Mouse (Mus musculus) limb, embryonic 10.5 days (tissue): ENCODE data around the gene Rap1a. TPM values are rescaled to one million over a fixed set of nuclear protein-coding genes. Genes with fewer than 3 reads are reported as not detected.

Experiments used
- DNase-seq: peaks from one replicate; pipeline ENCODE4 v3.0.0-alpha.2; 2017; ENCODE audit warnings: low spot score
- H3K27ac ChIP-seq: fragments of 300-500 bp; sonication (generic); 2 replicates; pipeline ENCODE4 v1.5.1; 2016; ENCODE audit warnings: mild to moderate bottlenecking
- H3K27me3 ChIP-seq: fragments of 300-500 bp; sonication (generic); 2 replicates; pipeline ENCODE4 v1.6.1; 2016; ENCODE audit warnings: low read depth, mild to moderate bottlenecking; ENCODE audit not compliant: poor library complexity, severe bottlenecking
- H3K36me3 ChIP-seq: fragments of 300-500 bp; sonication (generic); 2 replicates; pipeline ENCODE4 v1.6.1; 2016; ENCODE audit warnings: mild to moderate bottlenecking, moderate library complexity
- H3K4me1 ChIP-seq: fragments of 300-500 bp; sonication (generic); 2 replicates; pipeline ENCODE4 v1.6.1; 2016
- H3K4me3 ChIP-seq: fragments of 300-500 bp; sonication (generic); 2 replicates; pipeline ENCODE4 v1.5.1; 2016; ENCODE audit warnings: mild to moderate bottlenecking, moderate library complexity
- H3K9me3 ChIP-seq: fragments of 300-500 bp; sonication (generic); replicated peaks from 2 replicates; pipeline ENCODE4 v1.6.1; 2016; ENCODE audit warnings: mild to moderate bottlenecking
- WGBS: fragments of 180-500 bp; shearing (Covaris S2); methylation state at CpG from one replicate; pipeline ENCODE4 v1.1.7; 2016; 5-methylcytosine and 5-hydroxymethylcytosine counted together
- polyA plus RNA-seq: library from polyadenylated mRNA; unstranded; fragments of >200 nt; fragmentation: Nextera tagmentation; extraction: Ambion mirVana; gene quantifications from 2 replicates; pipeline ENCODE4 v1.2.1, GENCODE M21; 2016

The Rap1a gene
- polyA plus RNA-seq, 1 experiment from 2014 or later: 71.6 TPM

DNA sequence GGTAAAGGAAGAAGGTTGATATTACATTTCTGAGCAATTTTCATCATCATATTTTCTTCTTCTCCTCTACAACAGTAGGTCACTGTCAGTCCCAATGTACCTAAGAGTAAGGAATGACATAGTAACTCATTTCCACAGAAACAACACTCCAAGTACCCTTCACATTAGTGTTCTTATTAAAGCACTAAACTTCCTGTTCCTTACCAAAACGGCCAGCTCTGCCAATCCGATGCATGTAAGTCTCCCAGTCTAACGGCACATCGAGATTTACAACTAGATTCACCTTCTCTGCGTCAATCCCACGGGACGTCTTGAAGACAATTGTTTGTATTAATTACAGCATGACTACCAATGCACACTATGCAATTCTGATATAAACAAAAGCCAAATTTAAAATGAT, 120.8 kb downstream of the Rap1a start:
- no peak overlapping the region for H3K4me3 ChIP-seq
- H3K36me3 ChIP-seq: peaks cover 79% of the 10 kb centered on the region
- no peaks in the 10 kb centered on the region for H3K27me3 ChIP-seq
- no peak for DNase-seq
- no peaks in the 10 kb centered on the region for H3K4me1 ChIP-seq
- 93% methylated on average over 7 of the region's 7 CpGs for WGBS
- H3K27ac ChIP-seq: no peak overlapping the region
- no peaks in the 10 kb centered on the region for H3K9me3 ChIP-seq

Other genes with a start within 250 kb of the Rap1a start
- 51.6 and 53.4 TPM in 2 replicates for gene Ddx20, start 113.8 kb downstream of the Rap1a start, polyA plus RNA-seq
- gene Inka2, start 96.7 kb downstream of the Rap1a start, polyA plus RNA-seq: 0.33 and 0.50 TPM in 2 replicates
- gene Adora3, start 69.5 kb upstream of the Rap1a start, polyA plus RNA-seq: 0.25 TPM in 1 of 2 replicates, not detected in the other
- gene Tmigd3, start 69.6 kb upstream of the Rap1a start, polyA plus RNA-seq: 0.30 TPM in 1 of 2 replicates, not detected in the other
- gene I830077J02Rik, start 131.3 kb upstream of the Rap1a start, polyA plus RNA-seq: 0.41 and 0.54 TPM in 2 replicates
- gene Wdr77, start 158.0 kb upstream of the Rap1a start, polyA plus RNA-seq: 168 and 193 TPM in 2 replicates
- gene Atp5f1, start 158.8 kb upstream of the Rap1a start, polyA plus RNA-seq: 464 and 473 TPM in 2 replicates
- 2.1 and 2.5 TPM in 2 replicates for gene Ovgp1, start 172.4 kb upstream of the Rap1a start, polyA plus RNA-seq
- not detected in 2 replicates for gene Pifo, start 213.3 kb upstream of the Rap1a start, polyA plus RNA-seq
- gene Chil5, start 231.5 kb upstream of the Rap1a start, polyA plus RNA-seq: 0.18 TPM in 1 of 2 replicates, not detected in the other